In genomic region chr1:15034047-15034446, GRCm38 (mm10) we compare ENCODE assay signal across 34 mouse cellular contexts.
A peak's percentile ranks its signal among the peaks of the same experiment; 100 is the strongest.
DNase-seq lines count a peak whose midpoint lies in the region; ATAC-seq lines count a peak whose summit lies in the region.
"Had no signal": no experiment of that assay in that cellular context is flagged by ENCODE, and none has a peak within 500 bp of the region (broad histone marks: within the 10 kb centered on the region; RNA-seq: fewer than 3 reads in every experiment).

No protein-coding gene starts in this region.

- H3K27me3 ChIP-seq in embryonic facial prominence, embryonic 15.5 days = no peaks in the 10 kb centered on the region
- no peaks in the 10 kb centered on the region for H3K27me3 ChIP-seq in limb, embryonic 12.5 days
- no peaks in the 10 kb centered on the region for H3K27me3 ChIP-seq in liver, embryonic 12.5 days (replicated peaks)
- H3K27me3 ChIP-seq: CH12.LX; forebrain, embryonic 15.5 days; hindbrain, embryonic 12.5 days; limb, embryonic 15.5 days had no signal

- H3K27ac ChIP-seq in embryonic facial prominence, embryonic 15.5 days (replicated peaks) = no peak overlapping the region
- H3K27ac ChIP-seq in limb, embryonic 12.5 days = no peak overlapping the region
- H3K27ac ChIP-seq in liver, embryonic 12.5 days = no peak overlapping the region
- H3K27ac ChIP-seq: forebrain, embryonic 10.5 days; forebrain, embryonic 15.5 days; gastrocnemius, adult 2 months; hindbrain, embryonic 12.5 days; layer of hippocampus, adult 2 months; limb, embryonic 15.5 days; liver, embryonic 14.5 days; stomach, postnatal 0 days had no signal

- no peaks in the 10 kb centered on the region for H3K4me1 ChIP-seq in embryonic facial prominence, embryonic 15.5 days
- no peaks in the 10 kb centered on the region for H3K4me1 ChIP-seq in limb, embryonic 12.5 days (replicated peaks)
- no peaks in the 10 kb centered on the region for H3K4me1 ChIP-seq in liver, embryonic 12.5 days
- H3K4me1 ChIP-seq: forebrain, embryonic 10.5 days; forebrain, embryonic 15.5 days; hindbrain, embryonic 12.5 days; limb, embryonic 15.5 days had no signal

- H3K36me3 ChIP-seq in embryonic facial prominence, embryonic 15.5 days = no peaks in the 10 kb centered on the region
- no peaks in the 10 kb centered on the region for H3K36me3 ChIP-seq in limb, embryonic 12.5 days
- H3K36me3 ChIP-seq in liver, embryonic 12.5 days = no peaks in the 10 kb centered on the region
- H3K36me3 ChIP-seq: forebrain, embryonic 10.5 days; forebrain, embryonic 15.5 days; hindbrain, embryonic 12.5 days; limb, embryonic 15.5 days had no signal

- no peak overlapping the region for H3K9ac ChIP-seq in embryonic facial prominence, embryonic 15.5 days
- H3K9ac ChIP-seq in limb, embryonic 12.5 days (replicated peaks) = no peak overlapping the region
- no peak overlapping the region for H3K9ac ChIP-seq in liver, embryonic 12.5 days
- H3K9ac ChIP-seq: forebrain, embryonic 15.5 days; hindbrain, embryonic 12.5 days; limb, embryonic 15.5 days; liver, embryonic 14.5 days; lung, embryonic 14.5 days had no signal

- ATAC-seq in embryonic facial prominence, embryonic 15.5 days (ENCODE audit: insufficient number of reproducible peaks, low FRiP score, low TSS enrichment, low read depth) = peak; percentile 60; the same call in 1 of the 2 replicates
- peak; percentile 73; the same call in 1 of the 2 replicates for ATAC-seq in limb, embryonic 12.5 days (ENCODE audit: insufficient number of reproducible peaks, insufficient read depth, low FRiP score, low TSS enrichment, low read depth)
- ATAC-seq in liver, embryonic 12.5 days = no peak
- ATAC-seq: forebrain, embryonic 15.5 days; midbrain, embryonic 16.5 days; Patski had no signal

- peak; percentile 33 for DNase-seq in embryo, embryonic 10 days (ENCODE audit: low spot score)
- no peak for DNase-seq in embryo, embryonic 9.5 days (ENCODE audit: extremely low spot score)
- DNase-seq in Muller cell, postnatal 12 days (ENCODE audit: inconsistent ontology term) = no peak
- DNase-seq in urinary bladder, postnatal 36 days (ENCODE audit: low spot score in 2 of 2) = no peak
- DNase-seq in lung, postnatal 4 days = no peak
- DNase-seq: adrenal gland, postnatal 14 days; cerebellum, adult 11 months; cerebellum, adult 9-10 months; gastrocnemius, adult 2 months; gastrocnemius, postnatal 36 days; heart, adult 18-20 months; heart, postnatal 36 days; kidney, adult 11 months; kidney, postnatal 14 days; lung, embryonic 14.5 days; lung, postnatal 14 days; right cerebral cortex, postnatal 25 days; thymus, adult 18-20 months; thymus, postnatal 25 days had no signal

- no peaks in the 10 kb centered on the region for H3K9me3 ChIP-seq in embryonic facial prominence, embryonic 15.5 days (replicated peaks)
- no peaks in the 10 kb centered on the region for H3K9me3 ChIP-seq in limb, embryonic 12.5 days
- no peaks in the 10 kb centered on the region for H3K9me3 ChIP-seq in liver, embryonic 12.5 days (replicated peaks)
- H3K9me3 ChIP-seq: forebrain, embryonic 10.5 days; forebrain, embryonic 15.5 days; hindbrain, embryonic 12.5 days; limb, embryonic 15.5 days had no signal

- H3K4me3 ChIP-seq in embryonic facial prominence, embryonic 15.5 days (replicated peaks) = no peak overlapping the region
- H3K4me3 ChIP-seq in limb, embryonic 12.5 days (replicated peaks) = no peak overlapping the region
- H3K4me3 ChIP-seq in liver, embryonic 12.5 days = no peak overlapping the region
- H3K4me3 ChIP-seq: forebrain, embryonic 10.5 days; forebrain, embryonic 15.5 days; gastrocnemius, adult 2 months; hindbrain, embryonic 12.5 days; layer of hippocampus, adult 2 months; limb, embryonic 15.5 days had no signal

- WGBS in embryonic facial prominence, embryonic 15.5 days = 23% methylated on average over 1 of the region's 1 CpGs
- 7% methylated on average over 1 of the region's 1 CpGs for WGBS in limb, embryonic 12.5 days
- WGBS in liver, embryonic 12.5 days (ENCODE audit: insufficient replicate concordance) = 52% methylated on average over 1 of the region's 1 CpGs

- no peak overlapping the region for H3K4me2 ChIP-seq in embryonic facial prominence, embryonic 15.5 days (replicated peaks)
- no peak overlapping the region for H3K4me2 ChIP-seq in limb, embryonic 12.5 days
- H3K4me2 ChIP-seq in liver, embryonic 12.5 days = no peak overlapping the region
- H3K4me2 ChIP-seq: forebrain, embryonic 15.5 days; heart, embryonic 11.5 days; hindbrain, embryonic 12.5 days; limb, embryonic 15.5 days; lung, embryonic 14.5 days; midbrain, embryonic 11.5 days had no signal
